In genomic region chr17:31855597-31856518, GRCm38 (mm10) we compare ENCODE assay signal across 8 mouse cellular contexts. TPM values are rescaled to one million over a fixed set of nuclear protein-coding genes. Genes with fewer than 3 reads are reported as not detected.
DNase-seq lines count a peak whose midpoint lies in the region; ATAC-seq lines count a peak whose summit lies in the region.

Gene Sik1 (minus strand): TSS chr17:31855804.

- peaks cover 54% of the 10 kb centered on the region for H3K4me1 ChIP-seq in forebrain, embryonic 10.5 days
- H3K4me1 ChIP-seq in heart, embryonic 15.5 days (replicated peaks), result peaks cover 48% of the 10 kb centered on the region
- peaks cover 48% of the 10 kb centered on the region for H3K4me1 ChIP-seq in liver, embryonic 15.5 days (replicated peaks)
- H3K4me1 ChIP-seq in neural tube, embryonic 12.5 days, result peaks cover 29% of the 10 kb centered on the region

- H3K27ac ChIP-seq in forebrain, embryonic 10.5 days, result peak within 1 kb of the TSS; percentile 94
- H3K27ac ChIP-seq in heart, embryonic 15.5 days, result peak within 1 kb of the TSS; percentile 99
- peak within 1 kb of the TSS; percentile 69 for H3K27ac ChIP-seq in liver, embryonic 15.5 days (replicated peaks)
- peak within 1 kb of the TSS; percentile 53 for H3K27ac ChIP-seq in neural tube, embryonic 12.5 days

- no peaks in the 10 kb centered on the region for H3K27me3 ChIP-seq in forebrain, embryonic 10.5 days (ENCODE audit: poor library complexity, severe bottlenecking)
- no peaks in the 10 kb centered on the region for H3K27me3 ChIP-seq in heart, embryonic 15.5 days
- peaks cover 18% of the 10 kb centered on the region for H3K27me3 ChIP-seq in liver, embryonic 15.5 days
- no peaks in the 10 kb centered on the region for H3K27me3 ChIP-seq in neural tube, embryonic 12.5 days (replicated peaks)

- peak within 1 kb of the TSS; percentile 89 for H3K4me2 ChIP-seq in heart, embryonic 15.5 days
- H3K4me2 ChIP-seq in liver, embryonic 15.5 days, result peak within 1 kb of the TSS; percentile 96
- peak within 1 kb of the TSS; percentile 82 for H3K4me2 ChIP-seq in neural tube, embryonic 12.5 days (replicated peaks)

- H3K9me3 ChIP-seq in forebrain, embryonic 10.5 days, result no peaks in the 10 kb centered on the region
- no peaks in the 10 kb centered on the region for H3K9me3 ChIP-seq in heart, embryonic 15.5 days (replicated peaks)
- no peaks in the 10 kb centered on the region for H3K9me3 ChIP-seq in liver, embryonic 15.5 days (replicated peaks)
- no peaks in the 10 kb centered on the region for H3K9me3 ChIP-seq in neural tube, embryonic 12.5 days

- peak; percentile 87 for DNase-seq in c-Kit-negative CD71-positive TER-119-positive erythroid progenitor cells, embryonic 14.5 days (ENCODE audit: low read depth, low spot score)
- DNase-seq in forebrain, embryonic 10.5 days (ENCODE audit: extremely low spot score, low spot score), result peak; percentile 96
- peak; percentile 99 to 100 for DNase-seq in kidney, postnatal 25 days
- DNase-seq in telencephalon, adult 2 months (ENCODE audit: low read depth, low spot score), result peak; percentile 88

- peaks cover 24% of the 10 kb centered on the region for H3K36me3 ChIP-seq in forebrain, embryonic 10.5 days (replicated peaks)
- peaks cover 9% of the 10 kb centered on the region for H3K36me3 ChIP-seq in heart, embryonic 15.5 days
- peaks cover 8% of the 10 kb centered on the region; the same call in 1 of the 2 replicates for H3K36me3 ChIP-seq in liver, embryonic 15.5 days (replicated peaks)
- H3K36me3 ChIP-seq in neural tube, embryonic 12.5 days, result peaks cover 5% of the 10 kb centered on the region

- WGBS in forebrain, embryonic 10.5 days, result under 1% methylated on average over 89 of the region's 92 CpGs
- under 1% methylated on average over 92 of the region's 92 CpGs for WGBS in heart, embryonic 15.5 days
- 2% methylated on average over 88 of the region's 92 CpGs for WGBS in liver, embryonic 15.5 days (ENCODE audit: insufficient replicate concordance)
- under 1% methylated on average over 89 of the region's 92 CpGs for WGBS in neural tube, embryonic 12.5 days

- ATAC-seq in CD4-positive, CD25-positive, alpha-beta regulatory T cell, adult 4 months, result peak; percentile 91
- ATAC-seq in heart, embryonic 15.5 days (replicated peaks; ENCODE audit: insufficient number of reproducible peaks, insufficient read depth, low FRiP score, low read depth), result peak; percentile 89
- peak; percentile 84 for ATAC-seq in liver, embryonic 15.5 days (ENCODE audit: insufficient read depth)
- peak; percentile 93 for ATAC-seq in neural tube, embryonic 12.5 days (ENCODE audit: low FRiP score, low read depth)

- peak within 1 kb of the TSS; percentile 98 for H3K9ac ChIP-seq in heart, embryonic 15.5 days
- peak within 1 kb of the TSS; percentile 75 for H3K9ac ChIP-seq in liver, embryonic 15.5 days
- peak within 1 kb of the TSS; percentile 92 for H3K9ac ChIP-seq in neural tube, embryonic 12.5 days

- H3K4me3 ChIP-seq in forebrain, embryonic 10.5 days, result peak within 1 kb of the TSS; percentile 95
- H3K4me3 ChIP-seq in heart, embryonic 15.5 days, result peak within 1 kb of the TSS; percentile 96
- peak within 1 kb of the TSS; percentile 72 for H3K4me3 ChIP-seq in liver, embryonic 15.5 days (replicated peaks)
- peak within 1 kb of the TSS; percentile 87 for H3K4me3 ChIP-seq in neural tube, embryonic 12.5 days

RNA-seq across cellular contexts. Expression of gene Sik1, which starts in this region (rescaled TPM):
- 1 to 10 TPM; 2.0 to 4.2 TPM for polyA plus RNA-seq in CD4-positive, CD25-positive, alpha-beta regulatory T cell, adult 4 months (2017; shearing (Covaris generic))
- 10.0 and 11.4 TPM in 2 replicates for polyA plus RNA-seq in forebrain, embryonic 10.5 days (2016; fragmentation: Nextera tagmentation; extraction: Ambion mirVana)
- 16.4 and 22.5 TPM in 2 replicates for polyA plus RNA-seq in heart, embryonic 15.5 days (2015; fragmentation: Nextera tagmentation; extraction: Ambion mirVana)
- 5.3 and 6.8 TPM in 2 replicates for polyA plus RNA-seq in liver, embryonic 15.5 days (2015; fragmentation: Nextera tagmentation; extraction: Ambion mirVana)
- polyA plus RNA-seq in neural tube, embryonic 12.5 days (2016; fragmentation: Nextera tagmentation; extraction: Ambion mirVana), result 16.2 and 21.6 TPM in 2 replicates

Comparison
In these comparisons a context has a peak if more than half of its experiments do, and no peak if none do; other contexts are left out.
1. Peak in every context shown above with its lines: DNase-seq, ATAC-seq, H3K4me3 ChIP-seq and H3K27ac ChIP-seq.